Mouse (Mus musculus) heart, embryonic 10.5 days (tissue): ENCODE data around the gene Pik3r2. TPM values are rescaled to one million over a fixed set of nuclear protein-coding genes. Genes with fewer than 3 reads are reported as not detected.

Source experiments
- microRNA-seq: library from miRNA; unstranded; fragments of <30 nt; microRNA quantifications from one replicate; pipeline ENCODE4, GENCODE M21; 2017
- polyA plus RNA-seq: library from polyadenylated mRNA; unstranded; fragments of >200 nt; fragmentation: Nextera tagmentation; extraction: Ambion mirVana; gene quantifications from 2 replicates; pipeline ENCODE4 v1.2.1, GENCODE M21; 2016

Pik3r2 gene
- polyA plus RNA-seq, 1 experiment from 2014 or later: 43.5 TPM

Small RNA genes within 50 kb of the gene (microRNA-seq; reads per million reads assigned to microRNA genes)
- gene Mir7240: 1.0 reads per million

Other genes with a start within 250 kb of the Pik3r2 start
- gene Fkbp8, start 249.0 kb downstream of the Pik3r2 start, polyA plus RNA-seq: 295 and 310 TPM in 2 replicates
- 67.0 and 68.3 TPM in 2 replicates for gene Kxd1, start 248.8 kb downstream of the Pik3r2 start, polyA plus RNA-seq
- gene Ell, start 237.3 kb downstream of the Pik3r2 start, polyA plus RNA-seq: 15.8 and 18.5 TPM in 2 replicates
- gene Isyna1, start 182.3 kb downstream of the Pik3r2 start, polyA plus RNA-seq: 192 and 214 TPM in 2 replicates
- 67.3 and 107 TPM in 2 replicates for gene Ssbp4, start 167.8 kb downstream of the Pik3r2 start, polyA plus RNA-seq
- 0.15 and 1.4 TPM in 2 replicates for gene Lrrc25, start 160.6 kb downstream of the Pik3r2 start, polyA plus RNA-seq
- 0.43 and 1.6 TPM in 2 replicates for gene Gdf15, start 144.3 kb downstream of the Pik3r2 start, polyA plus RNA-seq
- gene Pgpep1, start 116.3 kb downstream of the Pik3r2 start, polyA plus RNA-seq: 38.0 and 42.0 TPM in 2 replicates
- gene Lsm4, start 103.5 kb downstream of the Pik3r2 start, polyA plus RNA-seq: 344 and 410 TPM in 2 replicates
- gene Jund, start 77.8 kb downstream of the Pik3r2 start, polyA plus RNA-seq: 76.3 and 116 TPM in 2 replicates
- not detected in 2 replicates for gene Iqcn, start 73.3 kb downstream of the Pik3r2 start, polyA plus RNA-seq
- not detected in 2 replicates for gene Gm3336, start 58.2 kb downstream of the Pik3r2 start, polyA plus RNA-seq
- 0.45 and 0.48 TPM in 2 replicates for gene Pde4c, start 53.0 kb downstream of the Pik3r2 start, polyA plus RNA-seq
- gene Rab3a, start 22.0 kb downstream of the Pik3r2 start, polyA plus RNA-seq: 11.2 and 14.2 TPM in 2 replicates
- 39.0 and 44.6 TPM in 2 replicates for gene Mpv17l2, start 15.8 kb downstream of the Pik3r2 start, polyA plus RNA-seq
- 7.9 and 9.3 TPM in 2 replicates for gene Mast3, start 28.3 kb upstream of the Pik3r2 start, polyA plus RNA-seq
- gene Il12rb1, start 31.7 kb upstream of the Pik3r2 start, polyA plus RNA-seq: 0.12 TPM in 1 of 2 replicates, not detected in the other
- gene Arrdc2, start 63.0 kb upstream of the Pik3r2 start, polyA plus RNA-seq: 3.7 and 3.8 TPM in 2 replicates
- gene Kcnn1, start 86.5 kb upstream of the Pik3r2 start, polyA plus RNA-seq: 1.1 and 1.6 TPM in 2 replicates
- 120 and 143 TPM in 2 replicates for gene Ccdc124, start 97.2 kb upstream of the Pik3r2 start, polyA plus RNA-seq
- gene Slc5a5, start 116.0 kb upstream of the Pik3r2 start, polyA plus RNA-seq: 0.07 and 0.29 TPM in 2 replicates
- gene Rpl18a, start 120.7 kb upstream of the Pik3r2 start, polyA plus RNA-seq: 2,378 and 2,634 TPM in 2 replicates
- 49.6 and 58.4 TPM in 2 replicates for gene Map1s, start 129.2 kb upstream of the Pik3r2 start, polyA plus RNA-seq